Mouse (Mus musculus) adrenal gland, adult 2 months (tissue): ENCODE results near the gene Amt. TPM values are rescaled to one million over a fixed set of nuclear protein-coding genes. Genes with fewer than 3 reads are reported as not detected.
A peak's percentile ranks its signal among the peaks of the same experiment; 100 is the strongest.

Source experiments
- DNase-seq: peaks from one replicate; pipeline ENCODE4 v3.0.0; 2021
- long read RNA-seq: library from polyadenylated mRNA; stranded (forward); transcript quantifications from one replicate; pipeline ENCODE4 v2.0.0, GENCODE M21; 2021
- polyA plus RNA-seq: library from polyadenylated mRNA; depleted of rRNA; stranded (reverse); fragments of >200 nt; gene quantifications from 2 replicates; pipeline ENCODE4 v1.2.3, GENCODE M21; 2012; rRNA removed
- total RNA-seq, 2 experiments: library from RNA; stranded (reverse); gene quantifications; 2 replicates each; pipeline ENCODE4 v1.2.3; 2021

The Amt gene
- 1 to 10 TPM; 3.3 to 5.5 TPM for total RNA-seq
- polyA plus RNA-seq = 2.2 and 2.6 TPM in 2 replicates
- long read RNA-seq, partial matches to known transcripts = 1 of 1 reads
- long read RNA-seq, other reads (novel, unspliced or antisense) = 0 of 1 reads

- peak; percentile 13 for DNase-seq
These were observed at the start of gene Amt for GRCm38 (mm10) chr9:108296453-108297355. Amt (plus strand) TSS chr9:108296853.

- peak; percentile 33 for DNase-seq
These were observed 47.7 kb upstream of the Amt start for GRCm38 (mm10) chr9:108248957-108249356.

- DNase-seq = peak; percentile 86
These were observed 44.8 kb upstream of the Amt start for GRCm38 (mm10) chr9:108251877-108252276.

GRCm38 (mm10) chr9:108252766-108253165, 43.9 kb upstream of the Amt start:
- DNase-seq = no peak

- no peak for DNase-seq
These were observed 36.1 kb upstream of the Amt start for GRCm38 (mm10) chr9:108260526-108260925.

GRCm38 (mm10) chr9:108261865-108262264, 34.8 kb upstream of the Amt start:
- DNase-seq = no peak

- DNase-seq = no peak
These were observed 34.1 kb upstream of the Amt start for GRCm38 (mm10) chr9:108262494-108263049.

GRCm38 (mm10) chr9:108263131-108263681, 33.4 kb upstream of the Amt start:
- no peak for DNase-seq

GRCm38 (mm10) chr9:108263690-108264190, 32.9 kb upstream of the Amt start, which contains the start of gene Dag1:
Dag1 (minus strand) TSS chr9:108263958.
- DNase-seq = peak; percentile 100

GRCm38 (mm10) chr9:108264191-108264921, 32.3 kb upstream of the Amt start:
- peak; percentile 62 for DNase-seq

GRCm38 (mm10) chr9:108266261-108266935, 30.3 kb upstream of the Amt start:
- DNase-seq = no peak

- DNase-seq = no peak
These were observed 29.0 kb upstream of the Amt start for GRCm38 (mm10) chr9:108267691-108268090.

GRCm38 (mm10) chr9:108268701-108269100, 28.0 kb upstream of the Amt start:
- DNase-seq = peak; percentile 48

GRCm38 (mm10) chr9:108271941-108272340, 24.7 kb upstream of the Amt start:
- DNase-seq = no peak

- no peak for DNase-seq
These were observed 24.0 kb upstream of the Amt start for GRCm38 (mm10) chr9:108272691-108273090.

GRCm38 (mm10) chr9:108273485-108273884, 23.2 kb upstream of the Amt start:
- no peak for DNase-seq

GRCm38 (mm10) chr9:108274476-108275330, 21.9 kb upstream of the Amt start:
- peak; percentile 85 for DNase-seq

- DNase-seq = no peak
These were observed 21.4 kb upstream of the Amt start for GRCm38 (mm10) chr9:108275331-108275659.

- DNase-seq = peak; percentile 47
These were observed 17.8 kb upstream of the Amt start for GRCm38 (mm10) chr9:108278697-108279450.
